Mouse (Mus musculus) CH12.LX (cell line): ENCODE measurements at regions not wholly inside any gene's neighbourhood (a gene's known extent, or its start where the extent isn't known, plus 50 kb on each side); places are given as distances from the start of the nearest gene placed in this dataset.

ENCODE experiments used
- DNase-seq: peaks from one replicate; pipeline ENCODE4 v3.0.0-alpha.2; 2013; ENCODE audit errors: extremely low read depth
- H3K27ac ChIP-seq: 2 replicates; pipeline ENCODE4 v1.5.1; 2012; ENCODE audit warnings: low read depth, mild to moderate bottlenecking, control low read depth, moderate library complexity; ENCODE audit not compliant: insufficient read depth
- H3K27me3 ChIP-seq: replicated peaks from 2 replicates; pipeline ENCODE3; 2012; ENCODE audit warnings: inconsistent platforms
- H3K36me3 ChIP-seq, 2 experiments: replicated peaks in 1 of 2; 2 replicates each; pipeline versions ENCODE3 to v1.6.1; 2012; ENCODE audit warnings: inconsistent platforms in 1 of 2, low read length in 1 of 2, mild to moderate bottlenecking in 1 of 2, mixed read lengths in 1 of 2, moderate library complexity in 1 of 2; ENCODE audit not compliant: control insufficient read depth in 1 of 2, insufficient read depth in 1 of 2
- H3K4me1 ChIP-seq, 2 experiments: 2 replicates each; pipeline ENCODE4 v1.6.1; 2012; ENCODE audit warnings: inconsistent platforms in 1 of 2, moderate library complexity in 1 of 2; ENCODE audit not compliant: insufficient read depth in 2 of 2, control insufficient read depth in 1 of 2
- H3K4me2 ChIP-seq: 2 replicates; pipeline ENCODE4 v1.6.1; 2012; ENCODE audit warnings: low read depth, mild to moderate bottlenecking, control low read depth; ENCODE audit not compliant: poor library complexity, insufficient read depth, severe bottlenecking
- H3K4me3 ChIP-seq, 3 experiments: fragments of 150-350 bp in 1 of 3; sonication (generic) in 1 of 3; replicated peaks in 1 of 3; 2 replicates each; pipeline versions ENCODE3 to v1.5.1; 2011 to 2012; ENCODE audit warnings: low read depth in 2 of 3, low read length in 2 of 3, mild to moderate bottlenecking in 2 of 3, moderate library complexity in 2 of 3, control low read depth in 1 of 3, improper control_type of control experiment in 1 of 3, inconsistent platforms in 1 of 3, mixed read lengths in 1 of 3; ENCODE audit not compliant: poor library complexity in 1 of 3
- H3K79me2 ChIP-seq: replicated peaks from 2 replicates; pipeline ENCODE4 v1.6.1; 2012; ENCODE audit warnings: mild to moderate bottlenecking, moderate library complexity; ENCODE audit not compliant: control insufficient read depth, poor library complexity, insufficient read depth, severe bottlenecking; ENCODE audit errors: extremely low read depth
- H3K9ac ChIP-seq: 2 replicates; pipeline ENCODE4 v1.6.1; 2012; ENCODE audit warnings: low read depth, mild to moderate bottlenecking, control low read depth, moderate library complexity; ENCODE audit not compliant: insufficient read depth
- H3K9me3 ChIP-seq: replicated peaks from 2 replicates; pipeline ENCODE3; 2012; ENCODE audit warnings: low read length, inconsistent platforms, mixed read lengths
- CTCF ChIP-seq, 2 experiments: IDR thresholded peaks in 1 of 2; conservative IDR thresholded peaks in 1 of 2; 2 replicates each; pipeline ENCODE4 v1.5.1; 2011 to 2012; ENCODE audit warnings: low read depth in 2 of 2, low read length in 2 of 2, improper control_type of control experiment in 1 of 2, inconsistent platforms in 1 of 2, mild to moderate bottlenecking in 1 of 2, moderate library complexity in 1 of 2
- E2F4 ChIP-seq: IDR thresholded peaks from 2 replicates; pipeline ENCODE4 v1.6.1; 2011; ENCODE audit warnings: low read depth, low read length, improper control_type of control experiment; ENCODE audit not compliant: insufficient replicate concordance
- EP300 ChIP-seq: IDR thresholded peaks from 2 replicates; pipeline ENCODE4 v1.6.1; 2011; ENCODE audit warnings: low read length, improper control_type of control experiment
- ETS1 ChIP-seq: conservative IDR thresholded peaks from 2 replicates; pipeline ENCODE4 v1.6.1; 2012; ENCODE audit warnings: low read depth, mild to moderate bottlenecking, inconsistent platforms, low read length, improper control_type of control experiment, moderate library complexity
- GABPA ChIP-seq: IDR thresholded peaks from 2 replicates; pipeline ENCODE4 v1.6.1; 2012; ENCODE audit warnings: low read depth, low read length, improper control_type of control experiment, inconsistent platforms; ENCODE audit not compliant: insufficient replicate concordance
- HCFC1 ChIP-seq: IDR thresholded peaks from 2 replicates; pipeline ENCODE4 v1.6.1; 2012; ENCODE audit warnings: low read depth, mild to moderate bottlenecking, inconsistent platforms, low read length, improper control_type of control experiment
- IRF4 ChIP-seq: IDR thresholded peaks from 2 replicates; pipeline ENCODE4 v1.6.1; 2014; ENCODE audit warnings: low read depth, mild to moderate bottlenecking, inconsistent platforms, low read length, improper control_type of control experiment
- MAFK ChIP-seq: IDR thresholded peaks from 2 replicates; pipeline ENCODE4 v1.6.1; 2011; ENCODE audit warnings: low read length, improper control_type of control experiment; ENCODE audit not compliant: insufficient replicate concordance
- MAZ ChIP-seq: IDR thresholded peaks from 2 replicates; pipeline ENCODE4 v1.6.1; 2012; ENCODE audit warnings: low read depth, mild to moderate bottlenecking, inconsistent platforms, low read length, improper control_type of control experiment, moderate library complexity
- MEF2A ChIP-seq: IDR thresholded peaks from 2 replicates; pipeline ENCODE4 v1.6.1; 2014; ENCODE audit warnings: low read depth, mild to moderate bottlenecking, inconsistent platforms, low read length, improper control_type of control experiment, borderline replicate concordance
- PAX5 ChIP-seq: IDR thresholded peaks from 2 replicates; pipeline ENCODE4 v1.6.1; 2012; ENCODE audit warnings: low read length, inconsistent platforms, mixed read lengths
- POLR2AphosphoS2 ChIP-seq: IDR thresholded peaks from 2 replicates; pipeline ENCODE4 v1.6.1; 2011; ENCODE audit warnings: low read depth, low read length, improper control_type of control experiment
- SMC3 ChIP-seq: IDR thresholded peaks from 2 replicates; pipeline ENCODE4 v1.6.1; 2011; ENCODE audit warnings: low read depth, low read length, improper control_type of control experiment
- TBP ChIP-seq: conservative IDR thresholded peaks from 2 replicates; pipeline ENCODE4 v1.6.1; 2011; ENCODE audit warnings: low read depth, low read length, improper control_type of control experiment
- TCF12 ChIP-seq: IDR thresholded peaks from 2 replicates; pipeline ENCODE4 v1.6.1; 2014; ENCODE audit warnings: low read depth, mild to moderate bottlenecking, inconsistent platforms, low read length, improper control_type of control experiment
- ZNF384 ChIP-seq: IDR thresholded peaks from 2 replicates; pipeline ENCODE4 v1.6.1; 2012; ENCODE audit warnings: low read depth, low read length, improper control_type of control experiment, inconsistent platforms
- dilution Hi-C: fragments of 300-500 bp; cut with MboI; formaldehyde crosslinking; loops from 2 replicates; pipeline ENCODE4 v1.14.3; 2020; ENCODE audit warnings: low sequenced_read_pairs; ENCODE audit not compliant: extremely low pct_unique_long_range_greater_than_20kb, extremely low pct_ligation_motif_present
- in situ Hi-C: fragments of 300-500 bp; cut with MboI; formaldehyde crosslinking; loops from 3 replicates; pipeline ENCODE4 v1.14.3; 2019; ENCODE audit warnings: low sequenced_read_pairs, low pct_ligation_motif_present, low pct_unique_long_range_greater_than_20kb, mixed read lengths

GRCm38 (mm10) chr13:32465787-32466186 is 127.2 kb upstream of the Gmds start:
- TF ChIP-seq ETS1 (0 out of 2 replicates have a peak, but pooled peaks have one; percentile 26), MAFK (peak; percentile 81), TCF12 (no peak), EP300 (peak; percentile 47; the same call in 1 of the 2 replicates), SMC3 (no peak), IRF4 (0 out of 2 replicates have a peak, but pooled peaks have one; percentile 22), MEF2A (peak; percentile 76)
- Histone ChIP-seq H3K9me3 (no peaks in the 10 kb centered on the region), H3K27me3 (no peaks in the 10 kb centered on the region), H3K79me2 (no peaks in the 10 kb centered on the region), H3K36me3 (no peaks in the 10 kb centered on the region), H3K9ac (no peak overlapping the region), H3K4me2 (peak overlapping the region; percentile 67), H3K4me1 (peaks cover 4 to 35% of the 10 kb centered on the region in 2 experiments; a peak in 3 of 4 replicates), H3K4me3 (no peak overlapping the region), H3K27ac (no peak overlapping the region)
- DNase-seq, result peak; percentile 52
- dilution Hi-C loops (no loop called here), in situ Hi-C loops (no loop called here)

- DNase-seq, result no peak
- Histone ChIP-seq H3K4me1 (peaks cover 4 to 35% of the 10 kb centered on the region in 2 experiments; a peak in 3 of 4 replicates), H3K27me3 (no peaks in the 10 kb centered on the region), H3K36me3 (no peaks in the 10 kb centered on the region), H3K9me3 (no peaks in the 10 kb centered on the region)
- dilution Hi-C loops, result no loop called here
- TF ChIP-seq HCFC1, result no peak
- TF ChIP-seq PAX5, result no peak
- no peak for TF ChIP-seq GABPA
- TF ChIP-seq E2F4, result no peak
- no peak for TF ChIP-seq TBP
- no peak for TF ChIP-seq ZNF384
- no peak for TF ChIP-seq IRF4
- TF ChIP-seq POLR2AphosphoS2, result no peak
- no peak for TF ChIP-seq TCF12
- TF ChIP-seq MAZ, result no peak
- no peak for TF ChIP-seq CTCF (conservative IDR thresholded peaks at IDR 0.05 in 1 of 2, IDR thresholded peaks at IDR 0.05 in 1 of 2; ENCODE audit: low read depth in 2 of 2, low read length in 2 of 2)
- TF ChIP-seq, all 38 proteins: peak for 0
- Histone ChIP-seq H3K4me3 (no peak overlapping the region), H3K79me2 (no peaks in the 10 kb centered on the region), H3K4me2 (no peak overlapping the region), H3K9ac (no peak overlapping the region), H3K27ac (no peak overlapping the region)
- in situ Hi-C loops, result no loop called here
Measured at GRCm38 (mm10) chr13:32465041-32465682, 126.6 kb upstream of the Gmds start.
